Mouse (Mus musculus): ENCODE measurements around the gene Tmem208. TPM values are rescaled to one million over a fixed set of nuclear protein-coding genes. Genes with fewer than 3 reads are reported as not detected.

Tmem208 gene
- polyA plus RNA-seq, 1 experiment from 2014 or later, result 119 TPM

- 0 out of 2 replicates have a peak overlapping the region, but pooled peaks have one; percentile 33 for H3K27ac ChIP-seq
- H3K36me3 ChIP-seq, result peaks cover 44% of the 10 kb centered on the region
- peaks cover 17% of the 10 kb centered on the region for H3K4me1 ChIP-seq
- no peak overlapping the region for H3K4me2 ChIP-seq (replicated peaks)
- no peak for ATAC-seq (ENCODE audit: low FRiP score, low read depth)
- H3K9ac ChIP-seq, result peak overlapping the region; percentile 45; the same call in 1 of the 2 replicates
- no peaks in the 10 kb centered on the region for H3K9me3 ChIP-seq
- H3K27me3 ChIP-seq, result no peaks in the 10 kb centered on the region
- WGBS, result 14% methylated on average over 4 of the region's 4 CpGs
- H3K4me3 ChIP-seq, result no peak overlapping the region
These were observed 12.8 kb downstream of the Tmem208 start for GRCm38 (mm10) chr8:105338992-105339391.

DNA sequence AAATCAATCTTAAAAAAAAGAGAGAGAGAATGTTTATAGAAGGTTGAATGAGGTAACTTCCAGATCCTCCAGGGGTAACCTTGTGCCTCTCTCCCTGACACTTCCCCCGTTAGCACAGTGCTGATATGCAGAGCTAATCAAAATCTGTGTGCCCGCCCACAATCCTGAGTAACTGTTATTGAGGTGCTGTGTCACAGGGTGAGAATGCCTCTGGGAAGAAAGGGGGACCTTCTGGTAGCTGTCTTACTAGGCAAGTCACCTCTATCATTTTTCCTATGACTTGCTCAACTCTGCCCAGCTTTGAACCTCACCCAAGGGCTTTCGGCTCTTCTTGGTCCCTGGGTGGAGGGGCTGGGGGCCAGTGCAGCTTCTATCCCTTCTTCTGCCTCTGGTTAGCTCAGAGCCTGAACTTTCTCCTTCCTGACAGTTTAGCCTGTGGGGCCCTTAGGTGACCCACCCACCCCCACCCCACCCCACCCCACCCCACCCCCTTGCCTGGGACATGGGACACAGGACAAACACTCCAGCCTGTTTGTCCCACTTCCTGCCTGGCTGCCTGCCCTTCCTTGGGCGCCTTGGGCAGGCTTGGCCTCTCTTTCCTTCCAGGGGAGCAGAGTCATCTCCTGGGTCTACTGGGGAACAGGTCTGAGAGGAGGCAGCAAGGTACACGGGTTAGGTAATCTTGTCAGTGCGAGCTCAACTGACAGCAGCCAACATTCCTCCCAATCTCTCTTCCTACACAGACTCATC lies 13.9 kb downstream of the Tmem208 start:
- Histone ChIP-seq H3K4me2 (replicated peaks) (no peak overlapping the region), H3K4me3 (no peak overlapping the region), H3K27me3 (no peaks in the 10 kb centered on the region), H3K4me1 (peaks cover 24% of the 10 kb centered on the region), H3K9me3 (no peaks in the 10 kb centered on the region), H3K9ac (no peak overlapping the region), H3K36me3 (peaks cover 33% of the 10 kb centered on the region), H3K27ac (no peak overlapping the region)
- no peak for ATAC-seq (ENCODE audit: low FRiP score, low read depth)
- 78% methylated on average over 6 of the region's 6 CpGs for WGBS

- H3K9ac ChIP-seq, result no peak overlapping the region
- no peak overlapping the region for H3K4me3 ChIP-seq
- no peaks in the 10 kb centered on the region for H3K9me3 ChIP-seq
- H3K4me2 ChIP-seq (replicated peaks), result no peak overlapping the region
- no peak overlapping the region for H3K27ac ChIP-seq
- H3K4me1 ChIP-seq, result peaks cover 37% of the 10 kb centered on the region
- no peaks in the 10 kb centered on the region for H3K27me3 ChIP-seq
- 42% methylated on average over 8 of the region's 8 CpGs for WGBS
- H3K36me3 ChIP-seq, result peaks cover 20% of the 10 kb centered on the region
- ATAC-seq (ENCODE audit: low FRiP score, low read depth), result no peak
These were observed 15.2 kb downstream of the Tmem208 start for GRCm38 (mm10) chr8:105341399-105341798.

DNA sequence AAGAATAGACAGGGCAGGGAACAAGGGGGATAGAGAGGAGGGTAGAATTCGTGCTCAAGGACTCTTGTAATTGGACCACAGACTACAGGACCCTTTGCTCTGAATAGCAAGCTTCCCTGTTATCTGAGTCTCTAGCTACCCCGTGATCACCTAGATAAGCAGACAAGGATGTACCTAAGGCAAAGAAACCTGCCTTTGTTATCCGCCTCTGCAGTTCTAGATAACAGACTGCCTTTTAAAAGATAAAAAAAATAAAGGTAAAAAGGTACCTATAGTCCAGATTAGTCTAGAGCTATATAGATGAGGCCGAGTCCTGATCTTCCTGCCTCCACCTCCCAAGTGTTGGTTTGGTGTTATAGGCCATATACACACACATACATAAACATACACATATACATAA lies 16.6 kb downstream of the Tmem208 start:
- no peak overlapping the region for H3K9ac ChIP-seq
- H3K27me3 ChIP-seq, result no peaks in the 10 kb centered on the region
- H3K27ac ChIP-seq, result no peak overlapping the region
- H3K9me3 ChIP-seq, result no peaks in the 10 kb centered on the region
- no peak for ATAC-seq (ENCODE audit: low FRiP score, low read depth)
- peaks cover 45% of the 10 kb centered on the region for H3K4me1 ChIP-seq
- peaks cover 6% of the 10 kb centered on the region for H3K36me3 ChIP-seq
- no peak overlapping the region for H3K4me3 ChIP-seq
- WGBS, result 86% methylated on average over 4 of the region's 4 CpGs
- H3K4me2 ChIP-seq (replicated peaks), result no peak overlapping the region

DNA sequence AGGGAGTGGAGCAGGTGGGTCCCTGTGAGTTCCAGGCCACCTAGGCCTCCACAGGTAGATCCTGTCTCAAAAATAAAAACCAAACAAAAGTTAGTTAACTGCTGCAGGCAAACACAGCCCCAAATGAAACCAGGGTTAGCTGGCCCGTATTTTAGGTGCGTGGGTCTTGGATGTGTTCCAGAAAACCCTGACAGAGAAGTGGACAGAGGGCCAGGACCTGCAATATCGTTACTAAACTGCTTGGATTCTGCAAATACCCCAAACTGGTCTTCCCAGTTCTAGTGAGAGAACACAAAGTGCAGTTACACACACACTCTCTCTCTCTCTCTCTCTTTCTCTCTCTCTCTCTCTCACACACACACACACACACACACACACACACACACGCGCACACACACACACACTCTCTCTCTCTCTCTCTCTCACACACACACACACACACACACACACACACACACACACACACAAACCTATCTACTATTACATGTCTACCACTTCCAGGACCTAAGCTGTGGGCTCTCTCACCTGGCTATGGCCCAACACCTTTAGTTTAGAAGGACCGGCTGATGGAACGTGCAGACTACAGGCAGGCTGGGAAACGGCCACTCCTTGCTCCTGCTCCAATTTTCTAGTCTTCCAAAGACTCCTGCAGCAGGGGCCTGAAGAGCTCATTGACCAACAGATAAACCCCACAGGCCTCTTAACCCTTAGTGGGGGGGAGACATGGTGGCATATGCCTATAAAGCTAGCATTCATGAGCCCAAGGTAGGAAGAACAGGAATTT lies 17.8 kb downstream of the Tmem208 start:
- H3K36me3 ChIP-seq, result no peaks in the 10 kb centered on the region
- no peak overlapping the region for H3K9ac ChIP-seq
- H3K4me2 ChIP-seq (replicated peaks), result no peak overlapping the region
- no peaks in the 10 kb centered on the region for H3K9me3 ChIP-seq
- no peak overlapping the region for H3K4me3 ChIP-seq
- H3K4me1 ChIP-seq, result peaks cover 39% of the 10 kb centered on the region
- no peak for ATAC-seq (ENCODE audit: low FRiP score, low read depth)
- 68% methylated on average over 6 of the region's 8 CpGs for WGBS
- H3K27me3 ChIP-seq, result no peaks in the 10 kb centered on the region
- no peak overlapping the region for H3K27ac ChIP-seq

GRCm38 (mm10) chr8:105345061-105345975 lies 19.2 kb downstream of the Tmem208 start:
- Histone ChIP-seq H3K4me2 (replicated peaks) (peak overlapping the region; percentile 96; the same call in 1 of the 2 replicates), H3K9ac (0 out of 2 replicates have a peak overlapping the region, but pooled peaks have one; percentile 25), H3K27me3 (peaks cover 3% of the 10 kb centered on the region; the same call in 1 of the 2 replicates), H3K4me1 (peaks cover 42% of the 10 kb centered on the region), H3K27ac (no peak overlapping the region), H3K9me3 (no peaks in the 10 kb centered on the region), H3K4me3 (no peak overlapping the region), H3K36me3 (no peaks in the 10 kb centered on the region)
- WGBS, result 59% methylated on average over 7 of the region's 7 CpGs
- ATAC-seq (ENCODE audit: low FRiP score, low read depth), result no peak

DNA sequence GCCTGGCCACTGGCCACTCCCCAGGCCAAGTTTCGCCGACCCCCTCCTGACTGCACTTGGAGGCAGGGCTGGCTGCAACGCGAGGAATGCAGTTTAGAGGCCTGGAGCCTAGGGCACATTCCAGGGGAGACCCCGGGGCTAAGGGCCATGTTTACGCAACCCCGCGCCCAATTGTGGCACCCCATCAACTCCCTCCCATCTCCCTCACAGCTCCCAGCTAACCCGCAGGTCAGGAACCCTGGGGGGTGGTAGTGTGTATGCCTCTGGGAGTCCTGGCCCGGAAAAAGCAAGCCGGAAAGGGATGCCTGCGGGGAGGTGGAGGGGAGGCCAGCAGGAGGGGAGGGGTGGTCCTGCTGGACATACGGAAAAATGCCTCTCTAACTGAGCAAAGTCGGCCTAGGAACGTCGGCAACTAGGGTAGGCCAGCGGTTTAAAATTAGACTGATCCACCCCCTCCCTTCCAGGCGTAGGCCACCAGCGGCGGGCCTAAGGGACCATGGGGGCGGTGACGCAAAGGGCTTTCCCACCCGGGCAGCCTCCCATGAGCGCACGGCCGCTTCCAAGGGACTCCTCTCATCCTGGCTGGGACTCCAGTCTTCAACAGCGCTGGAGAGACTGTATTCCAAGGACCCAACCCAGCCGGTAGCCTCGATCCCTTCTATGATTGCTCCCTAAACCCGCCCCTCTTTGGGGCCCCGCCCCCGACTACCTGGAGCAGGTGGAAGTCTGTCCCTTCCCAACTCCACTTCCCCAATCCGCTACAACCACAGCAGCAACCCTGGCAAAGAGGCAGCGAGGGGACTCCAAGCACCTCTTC lies 20.7 kb downstream of the Tmem208 start:
- H3K4me2 ChIP-seq (replicated peaks), result peak overlapping the region; percentile 96
- H3K4me1 ChIP-seq, result peaks cover 43% of the 10 kb centered on the region
- H3K36me3 ChIP-seq, result no peaks in the 10 kb centered on the region
- H3K9me3 ChIP-seq, result no peaks in the 10 kb centered on the region
- peak overlapping the region; percentile 83 for H3K27ac ChIP-seq
- peaks cover 3% of the 10 kb centered on the region; the same call in 1 of the 2 replicates for H3K27me3 ChIP-seq
- peak; percentile 2; the same call in 1 of the 2 replicates for ATAC-seq (ENCODE audit: low FRiP score, low read depth)
- peak overlapping the region; percentile 78 for H3K9ac ChIP-seq
- H3K4me3 ChIP-seq, result peak overlapping the region; percentile 74
- WGBS, result under 1% methylated on average over 34 of the region's 34 CpGs

DNA sequence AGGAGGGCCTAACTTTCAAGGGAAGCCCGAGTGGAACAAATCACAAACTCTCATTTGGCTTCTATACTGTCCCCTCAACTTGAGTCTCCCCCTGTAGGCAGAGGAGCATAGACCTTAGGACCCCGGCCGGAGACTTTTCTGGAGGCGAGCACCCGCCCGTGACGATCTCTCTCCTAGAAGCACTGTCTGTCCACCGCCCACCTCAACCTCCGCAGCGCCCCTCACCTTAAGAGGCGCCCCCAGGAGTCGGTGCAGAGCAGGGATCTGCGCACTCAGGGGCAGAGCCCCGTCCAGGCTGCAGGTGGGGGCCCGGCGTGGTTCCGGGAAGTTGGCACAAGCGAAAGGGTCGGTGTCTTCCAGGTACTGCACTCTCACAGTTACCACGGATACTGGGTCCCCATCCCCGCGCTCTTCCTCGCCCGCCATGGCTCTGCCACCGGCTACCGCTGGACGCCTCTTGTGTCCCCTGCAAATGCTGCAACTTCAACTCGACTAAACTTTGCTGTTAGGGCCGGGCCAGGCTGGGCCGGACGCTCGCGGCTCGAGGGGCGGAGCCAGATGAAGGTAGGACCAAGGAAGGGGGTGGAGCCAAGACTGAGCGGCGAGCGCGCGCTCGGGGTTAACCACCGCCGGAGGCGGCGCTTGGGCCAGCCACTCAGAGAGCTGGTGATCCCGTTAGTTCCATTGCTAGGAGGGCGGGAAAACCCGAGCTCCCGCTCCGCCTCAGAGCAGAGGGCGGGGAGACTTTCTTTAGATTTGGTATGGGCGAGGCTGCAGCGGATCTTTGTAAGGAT lies 21.5 kb downstream of the Tmem208 start, which contains the start of gene Fhod1:
Fhod1 (minus strand) TSS at position 526 of the 794 bp plus-strand sequence.
- Histone ChIP-seq H3K27ac (peak within 1 kb of the TSS; percentile 83), H3K27me3 (peaks cover 3% of the 10 kb centered on the region; the same call in 1 of the 2 replicates), H3K4me1 (peaks cover 43% of the 10 kb centered on the region), H3K4me3 (peak within 1 kb of the TSS; percentile 74), H3K4me2 (replicated peaks) (peak within 1 kb of the TSS; percentile 96), H3K36me3 (no peaks in the 10 kb centered on the region), H3K9me3 (no peaks in the 10 kb centered on the region), H3K9ac (peak within 1 kb of the TSS; percentile 87)
- ATAC-seq (ENCODE audit: low FRiP score, low read depth), result peak; percentile 90
- under 1% methylated on average over 53 of the region's 53 CpGs for WGBS

DNA sequence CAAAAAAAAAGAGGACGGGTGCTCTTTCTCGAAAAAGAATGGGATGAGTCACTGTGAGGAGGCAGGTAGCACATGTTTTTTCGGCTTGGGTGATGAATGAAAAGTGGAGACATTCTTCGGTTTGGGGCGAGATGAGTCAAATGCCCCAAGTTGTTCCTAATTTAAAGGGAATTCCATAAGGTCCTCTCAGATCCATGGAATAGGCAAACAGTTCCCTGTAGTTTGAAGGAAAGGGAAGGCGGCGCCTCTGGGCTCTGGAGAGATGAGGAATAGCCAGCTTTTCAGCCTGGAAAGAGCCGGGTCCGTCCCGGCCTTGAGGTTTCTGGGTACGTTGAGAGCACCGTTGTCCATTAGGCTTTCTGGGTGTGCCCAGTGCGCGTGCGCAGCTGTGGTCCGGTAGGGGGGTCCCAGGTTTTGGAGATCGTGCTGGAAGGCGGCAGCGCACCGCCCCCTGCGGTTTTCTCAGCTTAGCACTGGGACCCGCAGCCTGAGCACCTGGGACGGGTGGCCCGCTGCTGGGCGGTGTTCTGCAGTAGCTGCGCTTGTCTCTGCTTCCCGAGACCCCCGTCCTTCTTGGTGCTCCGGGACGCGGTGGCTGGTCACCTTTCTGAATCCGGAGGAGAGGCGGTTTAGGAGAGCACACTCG lies 22.4 kb downstream of the Tmem208 start, which contains the start of gene Slc9a5:
Slc9a5 (plus strand) TSS at position 394 of the 646 bp plus-strand sequence.
- WGBS, result under 1% methylated on average over 34 of the region's 34 CpGs
- H3K4me3 ChIP-seq, result peak within 1 kb of the TSS; percentile 74
- peak within 1 kb of the TSS; percentile 96 for H3K4me2 ChIP-seq (replicated peaks)
- H3K36me3 ChIP-seq, result no peaks in the 10 kb centered on the region
- H3K4me1 ChIP-seq, result peaks cover 46% of the 10 kb centered on the region
- peaks cover 3% of the 10 kb centered on the region; the same call in 1 of the 2 replicates for H3K27me3 ChIP-seq
- H3K9me3 ChIP-seq, result no peaks in the 10 kb centered on the region
- peak; percentile 7; the same call in 1 of the 2 replicates for ATAC-seq (ENCODE audit: low FRiP score, low read depth)
- peak within 1 kb of the TSS; percentile 83 for H3K27ac ChIP-seq
- peak within 1 kb of the TSS; percentile 87 for H3K9ac ChIP-seq

Data from limb, embryonic 13.5 days (tissue).